Mouse (Mus musculus) myocyte (in vitro differentiated cells): ENCODE data around the gene Cstad.

Experiments
- POLR2A ChIP-seq: IDR thresholded peaks from one replicate; pipeline ENCODE4 v1.6.1; 2011; ENCODE audit warnings: low read depth, mild to moderate bottlenecking, control low read depth, moderate library complexity; ENCODE audit not compliant: insufficient read length
- POLR2AphosphoS2 ChIP-seq: IDR thresholded peaks from one replicate; pipeline ENCODE4 v1.6.1; 2011; ENCODE audit warnings: low read depth, control low read depth; ENCODE audit not compliant: insufficient read length
- SRF ChIP-seq: IDR thresholded peaks from one replicate; pipeline ENCODE4 v1.6.1; 2011; ENCODE audit warnings: low read depth; ENCODE audit not compliant: control insufficient read depth, insufficient read length
- TCF12 ChIP-seq: IDR thresholded peaks from one replicate; pipeline ENCODE4 v1.6.1; 2011; ENCODE audit warnings: mild to moderate bottlenecking, control low read depth; ENCODE audit not compliant: poor library complexity, insufficient read depth, severe bottlenecking

DNA sequence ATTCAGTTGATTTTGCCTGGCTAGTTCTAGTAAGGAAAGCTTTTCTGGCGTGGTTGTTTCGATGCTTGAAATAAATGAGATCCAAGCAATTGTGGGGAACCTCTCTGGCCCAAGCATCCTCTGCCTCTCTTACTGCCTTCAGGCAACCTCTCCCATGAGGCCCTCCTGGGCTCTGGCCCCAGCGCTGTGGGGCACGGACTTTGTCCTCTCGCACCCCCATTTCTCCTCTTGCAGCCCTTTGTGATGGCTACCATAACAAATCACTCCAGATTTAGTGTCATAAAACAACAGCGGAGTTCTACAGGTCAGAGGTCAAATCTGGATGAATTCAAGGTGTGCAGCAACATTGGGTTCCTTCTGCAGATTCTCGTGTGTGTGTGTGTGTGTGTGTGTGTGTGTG, 49.1 kb upstream of the Cstad start:
- TF ChIP-seq POLR2A, result no peak
- no peak for TF ChIP-seq POLR2AphosphoS2
- TF ChIP-seq TCF12, result no peak
- TF ChIP-seq SRF, result no peak
